Comparison of ENCODE assay signal across 15 mouse cellular contexts in genomic region chr5:75083061-75083460, GRCm38 (mm10). TPM values are rescaled to one million over a fixed set of nuclear protein-coding genes. Genes with fewer than 3 reads are reported as not detected.
DNase-seq lines count a peak whose midpoint lies in the region; ATAC-seq and TF ChIP-seq lines count a peak whose summit lies in the region.
"Had no signal": no experiment of that assay in that cellular context is flagged by ENCODE, and none has a peak within 500 bp of the region (broad histone marks: within the 10 kb centered on the region; RNA-seq: fewer than 3 reads in every experiment).

No protein-coding gene starts in this region.

- H3K4me3 ChIP-seq in heart, postnatal 0 days (ENCODE audit: low read depth, low read length): 0 out of 2 replicates have a peak overlapping the region, but pooled peaks have one; percentile 12
- no peak overlapping the region for H3K4me3 ChIP-seq in heart, adult 2 months
- no peak overlapping the region for H3K4me3 ChIP-seq in forebrain, embryonic 15.5 days
- no peak overlapping the region for H3K4me3 ChIP-seq in midbrain, embryonic 15.5 days
- H3K4me3 ChIP-seq in liver, embryonic 11.5 days (ENCODE audit: low read depth, low read length): no peak overlapping the region
- H3K4me3 ChIP-seq: erythroblast, embryonic 14.5 days had no signal

- no peaks in the 10 kb centered on the region for H3K4me1 ChIP-seq in heart, postnatal 0 days (ENCODE audit: control insufficient read depth, insufficient read depth)
- H3K4me1 ChIP-seq in heart, adult 2 months (ENCODE audit: control insufficient read depth, insufficient read depth, low read length): peaks cover 4% of the 10 kb centered on the region
- H3K4me1 ChIP-seq in forebrain, embryonic 15.5 days: peaks cover 38% of the 10 kb centered on the region
- peaks cover 18% of the 10 kb centered on the region for H3K4me1 ChIP-seq in midbrain, embryonic 15.5 days
- no peaks in the 10 kb centered on the region for H3K4me1 ChIP-seq in liver, embryonic 11.5 days (replicated peaks; ENCODE audit: control insufficient read depth, insufficient read depth, low read length)

- ATAC-seq in heart, postnatal 0 days (ENCODE audit: insufficient read depth, low read depth): no peak
- no peak; the same call in 1 of the 2 replicates for ATAC-seq in forebrain, embryonic 15.5 days (replicated peaks)
- ATAC-seq in midbrain, embryonic 15.5 days (replicated peaks): no peak
- no peak for ATAC-seq in erythroid progenitor cell, adult 5-6 weeks (replicated peaks; ENCODE audit: low FRiP score, poor library complexity, severe bottlenecking)
- no peak for ATAC-seq in liver, embryonic 11.5 days (replicated peaks; ENCODE audit: low FRiP score)
- ATAC-seq: intestine, postnatal 0 days had no signal

- H3K27me3 ChIP-seq in heart, postnatal 0 days (ENCODE audit: control insufficient read depth, insufficient read depth, low read length): peaks cover 97% of the 10 kb centered on the region
- peaks cover 33% of the 10 kb centered on the region for H3K27me3 ChIP-seq in heart, adult 2 months (ENCODE audit: control insufficient read depth, insufficient read depth, low read length)
- peaks cover 94% of the 10 kb centered on the region for H3K27me3 ChIP-seq in forebrain, embryonic 15.5 days
- H3K27me3 ChIP-seq in midbrain, embryonic 15.5 days (replicated peaks): peaks cover 94% of the 10 kb centered on the region
- H3K27me3 ChIP-seq in liver, embryonic 11.5 days (replicated peaks; ENCODE audit: control insufficient read depth, insufficient read depth, low read length): peaks cover 92% of the 10 kb centered on the region

- no peak overlapping the region for H3K9ac ChIP-seq in heart, postnatal 0 days (replicated peaks; ENCODE audit: low read depth, low read length)
- H3K9ac ChIP-seq in heart, adult 2 months (ENCODE audit: low read depth, low read length): no peak overlapping the region
- H3K9ac ChIP-seq in forebrain, embryonic 15.5 days (replicated peaks): no peak overlapping the region
- no peak overlapping the region for H3K9ac ChIP-seq in midbrain, embryonic 15.5 days
- no peak overlapping the region for H3K9ac ChIP-seq in liver, embryonic 11.5 days (ENCODE audit: low read depth, low read length)

- no peak overlapping the region for H3K27ac ChIP-seq in heart, postnatal 0 days (ENCODE audit: low read depth)
- no peak overlapping the region for H3K27ac ChIP-seq in heart, adult 2 months
- H3K27ac ChIP-seq in forebrain, embryonic 15.5 days (replicated peaks): 0 out of 2 replicates have a peak overlapping the region, but pooled peaks have one; percentile 42
- H3K27ac ChIP-seq in midbrain, embryonic 15.5 days: no peak overlapping the region
- H3K27ac ChIP-seq in liver, embryonic 11.5 days (ENCODE audit: low read depth, low read length): no peak overlapping the region

- H3K4me2 ChIP-seq in heart, postnatal 0 days (ENCODE audit: low read depth, low read length): no peak overlapping the region
- peak overlapping the region; percentile 26 for H3K4me2 ChIP-seq in forebrain, embryonic 15.5 days (replicated peaks)
- peak overlapping the region; percentile 9; the same call in 1 of the 2 replicates for H3K4me2 ChIP-seq in midbrain, embryonic 15.5 days
- H3K4me2 ChIP-seq in liver, embryonic 11.5 days: no peak overlapping the region

- no peak for TF ChIP-seq CTCF in heart, postnatal 0 days (IDR thresholded peaks at IDR 0.05; ENCODE audit: low read depth)
- no peak for TF ChIP-seq CTCF in heart, adult 2 months (IDR thresholded peaks at IDR 0.05)

- no peaks in the 10 kb centered on the region for H3K9me3 ChIP-seq in heart, postnatal 0 days (replicated peaks; ENCODE audit: control insufficient read depth, low read length)
- H3K9me3 ChIP-seq in forebrain, embryonic 15.5 days: no peaks in the 10 kb centered on the region
- H3K9me3 ChIP-seq in midbrain, embryonic 15.5 days: no peaks in the 10 kb centered on the region
- H3K9me3 ChIP-seq in liver, embryonic 11.5 days (ENCODE audit: control insufficient read depth, low read length): no peaks in the 10 kb centered on the region

- DNase-seq in heart, postnatal 0 days (ENCODE audit: low spot score): no peak
- no peak for DNase-seq in heart, adult 2 months
- DNase-seq in embryo, embryonic 10 days (ENCODE audit: low spot score): peak; percentile 58
- no peak for DNase-seq in frontal cortex, postnatal 36 days (ENCODE audit: low spot score in 2 of 2)
- no peak for DNase-seq in liver, embryonic 11.5 days (ENCODE audit: low spot score)
- DNase-seq: adrenal gland, postnatal 36 days; cerebellum, adult 9-10 months; lung, adult 18-20 months; right cerebral cortex, postnatal 14 days had no signal

- no peak for TF ChIP-seq POLR2A in heart, adult 2 months (IDR thresholded peaks at IDR 0.05; ENCODE audit: insufficient read depth, low read depth, low read length)

- TF ChIP-seq EP300 in heart, postnatal 0 days (IDR thresholded peaks at IDR 0.05; ENCODE audit: low read depth): no peak
- TF ChIP-seq EP300 in heart, adult 2 months (IDR thresholded peaks at IDR 0.05; ENCODE audit: insufficient read depth, low read depth, low read length): no peak

- intact Hi-C loops in heart, adult 2 months (cut with DNase I): loop anchor here (5.0 kb wide), 1 partner anchor 69 kb away; the partner anchor contains the start of gene Pdgfra

- H3K79me2 ChIP-seq in heart, adult 2 months (replicated peaks; ENCODE audit: control insufficient read depth, insufficient read depth, low read length): no peaks in the 10 kb centered on the region

- WGBS in heart, postnatal 0 days: 3% methylated on average over 14 of the region's 14 CpGs
- WGBS in heart, adult 2 months: 9% methylated on average over 14 of the region's 14 CpGs
- 1% methylated on average over 14 of the region's 14 CpGs for WGBS in forebrain, embryonic 15.5 days
- WGBS in midbrain, embryonic 15.5 days: under 1% methylated on average over 14 of the region's 14 CpGs
- WGBS in liver, embryonic 11.5 days: under 1% methylated on average over 14 of the region's 14 CpGs

- H3K36me3 ChIP-seq in heart, postnatal 0 days (replicated peaks; ENCODE audit: control insufficient read depth, insufficient read depth, low read length): no peaks in the 10 kb centered on the region
- H3K36me3 ChIP-seq in heart, adult 2 months (ENCODE audit: control insufficient read depth, insufficient read depth, low read length): no peaks in the 10 kb centered on the region
- no peaks in the 10 kb centered on the region for H3K36me3 ChIP-seq in forebrain, embryonic 15.5 days
- no peaks in the 10 kb centered on the region for H3K36me3 ChIP-seq in midbrain, embryonic 15.5 days (replicated peaks)
- no peaks in the 10 kb centered on the region for H3K36me3 ChIP-seq in liver, embryonic 11.5 days (ENCODE audit: control insufficient read depth, insufficient read depth, low read length)

RNA-seq across cellular contexts. Expression of gene Gsx2, which starts 7.7 kb away (rescaled TPM):
- not detected in 2 replicates for total RNA-seq in heart, postnatal 0 days (2014; rRNA removed; ENCODE audit: low replicate concordance)
- polyA plus RNA-seq in heart, postnatal 0 days (2015; fragmentation: Nextera tagmentation; extraction: Ambion mirVana): not detected in 2 replicates
- total RNA-seq in heart, adult 2 months (2021): not detected
- not detected in 2 replicates for polyA plus RNA-seq in heart, adult 2 months (2012; rRNA removed)
- polyA plus RNA-seq in forebrain, embryonic 15.5 days (2015; fragmentation: Nextera tagmentation; extraction: Ambion mirVana): 7.2 and 7.5 TPM in 2 replicates
- polyA plus RNA-seq in midbrain, embryonic 15.5 days (2015; fragmentation: Nextera tagmentation; extraction: Ambion mirVana): 0.32 and 0.54 TPM in 2 replicates
- not detected in 2 replicates for total RNA-seq in erythroid progenitor cell, adult 5-6 weeks (2015; ENCODE audit: low replicate concordance)
- total RNA-seq in erythroid progenitor cell, adult 5-6 weeks (2017; ENCODE audit: low replicate concordance): not detected in 2 replicates
- polyA plus RNA-seq in liver, embryonic 11.5 days (2014; fragmentation: Nextera tagmentation; extraction: Ambion mirVana): not detected in 2 replicates
- total RNA-seq: adrenal gland, postnatal 36 days had no signal
- polyA plus RNA-seq: erythroblast, embryonic 14.5 days; intestine, postnatal 0 days; stomach, embryonic 14.5 days had no signal

RNA-seq across cellular contexts. Expression of gene Chic2, which starts 38.5 kb away (rescaled TPM):
- total RNA-seq in heart, postnatal 0 days (2014; rRNA removed; ENCODE audit: low replicate concordance): 18.4 and 28.5 TPM in 2 replicates
- polyA plus RNA-seq in heart, postnatal 0 days (2015; fragmentation: Nextera tagmentation; extraction: Ambion mirVana): 27.4 and 28.5 TPM in 2 replicates
- 10 to 100 TPM; 16.8 to 19.2 TPM for total RNA-seq in heart, adult 2 months (2021)
- 3.7 and 8.6 TPM in 2 replicates for polyA plus RNA-seq in heart, adult 2 months (2012; rRNA removed)
- polyA plus RNA-seq in forebrain, embryonic 15.5 days (2015; fragmentation: Nextera tagmentation; extraction: Ambion mirVana): 39.2 TPM in 2 replicates
- polyA plus RNA-seq in midbrain, embryonic 15.5 days (2015; fragmentation: Nextera tagmentation; extraction: Ambion mirVana): 27.5 and 30.3 TPM in 2 replicates
- total RNA-seq in erythroid progenitor cell, adult 5-6 weeks (2015; ENCODE audit: low replicate concordance): 13.8 and 17.3 TPM in 2 replicates
- total RNA-seq in erythroid progenitor cell, adult 5-6 weeks (2017; ENCODE audit: low replicate concordance): 15.3 and 19.2 TPM in 2 replicates
- 32.7 and 33.2 TPM in 2 replicates for polyA plus RNA-seq in liver, embryonic 11.5 days (2014; fragmentation: Nextera tagmentation; extraction: Ambion mirVana)

Comparison
In these comparisons a context has a peak if more than half of its experiments do, and no peak if none do; other contexts are left out.
1. H3K4me2 ChIP-seq: peak in forebrain, embryonic 15.5 days (single experiment) and midbrain, embryonic 15.5 days (single experiment); none in heart, postnatal 0 days (single experiment) and liver, embryonic 11.5 days (single experiment).